Mouse (Mus musculus) liver, embryonic 14.5 days (tissue): ENCODE data around the gene Dock9. TPM values are rescaled to one million over a fixed set of nuclear protein-coding genes. Genes with fewer than 3 reads are reported as not detected.

Experiments used
- ATAC-seq: fragments of 200-750 bp; cut with Nextera tagmentation; 2 replicates; pipeline ENCODE4 v1.8.0; 2017; ENCODE audit warnings: moderate number of reproducible peaks, mild to moderate bottlenecking, moderate library complexity; ENCODE audit not compliant: insufficient read depth
- DNase-seq, 3 experiments: peaks; one replicate each; pipeline ENCODE4 v3.0.0-alpha.2; 2012 to 2013; ENCODE audit warnings: low read depth in 3 of 3, low spot score in 3 of 3
- H3K27ac ChIP-seq: fragments of 300-500 bp; sonication (generic); 2 replicates; pipeline ENCODE4 v1.5.1; 2014; ENCODE audit warnings: moderate library complexity, mild to moderate bottlenecking, control low read depth, inconsistent platforms
- H3K27me3 ChIP-seq: fragments of 300-500 bp; sonication (generic); 2 replicates; pipeline ENCODE4 v1.6.1; 2014; ENCODE audit warnings: mild to moderate bottlenecking, low read length, moderate library complexity; ENCODE audit not compliant: control insufficient read depth, insufficient read depth
- H3K36me3 ChIP-seq: fragments of 300-500 bp; sonication (generic); replicated peaks from 2 replicates; pipeline ENCODE4 v1.6.1; 2014; ENCODE audit warnings: low read depth; ENCODE audit not compliant: control insufficient read depth, insufficient read depth
- H3K4me1 ChIP-seq, 2 experiments: fragments of 200-500 bp in 1 of 2; fragments of 300-500 bp in 1 of 2; sonication (generic) in 1 of 2; replicated peaks; 2 replicates each; pipeline ENCODE4 v1.6.1; 2012 to 2014; ENCODE audit warnings: antibody characterized with exemption in 1 of 2, inconsistent platforms in 1 of 2, low read length in 1 of 2; ENCODE audit not compliant: control insufficient read depth in 2 of 2, insufficient read depth in 2 of 2
- H3K4me2 ChIP-seq: fragments of 300-500 bp; sonication (generic); 2 replicates; pipeline ENCODE4 v1.6.1; 2014; ENCODE audit warnings: low read depth, mild to moderate bottlenecking, control low read depth, moderate library complexity
- H3K4me3 ChIP-seq, 2 experiments: fragments of 200-500 bp in 1 of 2; fragments of 300-500 bp in 1 of 2; sonication (generic) in 1 of 2; 2 replicates each; pipeline ENCODE4 v1.5.1; 2012 to 2014; ENCODE audit warnings: low read depth in 2 of 2, low read length in 2 of 2, mild to moderate bottlenecking in 2 of 2, control low read depth in 1 of 2, inconsistent platforms in 1 of 2, moderate library complexity in 1 of 2; ENCODE audit not compliant: insufficient read depth in 1 of 2
- H3K9ac ChIP-seq: fragments of 300-500 bp; sonication (generic); replicated peaks from 2 replicates; pipeline ENCODE4 v1.6.1; 2014; ENCODE audit warnings: mild to moderate bottlenecking, control low read depth, moderate library complexity
- H3K9me3 ChIP-seq: fragments of 300-500 bp; sonication (generic); 2 replicates; pipeline ENCODE4 v1.6.1; 2016; ENCODE audit warnings: low read length, mixed read lengths; ENCODE audit not compliant: control insufficient read depth
- CTCF ChIP-seq: IDR thresholded peaks from 2 replicates; pipeline ENCODE4 v1.5.1; 2016; ENCODE audit warnings: antibody characterized with exemption, low read depth, control low read depth
- EP300 ChIP-seq: IDR thresholded peaks from 2 replicates; pipeline ENCODE4 v1.6.1; 2016; ENCODE audit warnings: antibody characterized with exemption, low read depth
- WGBS: fragments of 180-500 bp; shearing (Covaris S2); extraction: QIAGEN DNeasy Blood & Tissue Kit; methylation state at CpG from one replicate; pipeline ENCODE4 v1.1.7; 2014; ENCODE audit not compliant: insufficient replicate concordance; 5-methylcytosine and 5-hydroxymethylcytosine counted together
- polyA plus RNA-seq, 2 experiments: library from polyadenylated mRNA; depleted of rRNA in 1 of 2; stranded (reverse) in 1 of 2; unstranded in 1 of 2; fragments of >200 nt; fragmentation: Nextera tagmentation in 1 of 2; extraction: Ambion mirVana in 1 of 2; gene quantifications; 2 replicates each; pipeline versions ENCODE4 v1.2.1 to v1.2.3; 2012 to 2014

Dock9 gene
- polyA plus RNA-seq, 2 experiments, result 1.2 to 1.8 TPM

DNA sequence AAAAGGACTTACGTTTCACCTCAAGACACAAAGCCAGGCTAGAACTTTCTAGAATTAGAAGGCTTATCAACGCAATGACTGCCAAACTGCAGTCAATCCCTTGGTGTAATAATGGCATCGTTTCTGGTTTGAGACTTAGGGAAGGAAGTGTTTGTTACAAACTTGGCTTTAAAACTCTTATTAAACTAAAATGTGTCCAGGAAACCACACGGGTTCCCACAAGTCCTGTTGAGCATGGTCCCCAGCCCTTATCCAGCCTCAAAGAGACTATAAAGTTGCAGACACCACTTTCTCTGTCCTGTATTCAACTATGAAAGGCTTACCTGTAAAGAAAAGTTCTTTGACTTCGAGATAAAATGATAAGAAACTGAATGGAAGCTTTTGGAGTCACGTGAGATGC, 149.9 kb downstream of the Dock9 start:
- Histone ChIP-seq H3K27ac (no peak overlapping the region), H3K4me1 (peaks cover 0 to 3% of the 10 kb centered on the region in 2 experiments; a peak in 1 of 4 replicates), H3K4me2 (no peak overlapping the region), H3K4me3 (no peak overlapping the region), H3K36me3 (no peaks in the 10 kb centered on the region), H3K27me3 (no peaks in the 10 kb centered on the region), H3K9ac (no peak overlapping the region), H3K9me3 (no peaks in the 10 kb centered on the region)
- DNase-seq (no peak), ATAC-seq (no peak)
- TF ChIP-seq CTCF (no peak), EP300 (no peak)
- WGBS, result 27% methylated on average over 6 of the region's 6 CpGs

DNA sequence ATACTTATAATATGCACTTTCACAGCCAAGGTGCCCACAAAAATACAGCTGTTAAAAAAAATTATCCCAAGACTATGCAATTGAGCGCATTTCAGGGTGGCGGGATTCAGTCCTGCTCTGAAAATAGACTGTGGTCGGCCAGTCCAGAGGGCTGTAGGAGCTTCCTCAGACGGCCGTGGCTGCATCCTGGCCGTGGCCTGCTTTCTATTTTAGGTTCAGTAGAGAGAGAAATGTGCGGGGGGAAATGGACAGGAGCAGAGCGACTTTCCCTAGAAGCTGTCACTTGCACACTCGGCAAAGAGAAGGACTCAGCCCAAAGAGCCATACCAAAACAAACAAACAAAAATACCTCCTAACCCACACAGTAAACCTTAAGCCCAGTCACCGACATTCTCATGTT, 151.0 kb downstream of the Dock9 start:
- no peak for TF ChIP-seq CTCF
- no peak for TF ChIP-seq EP300
- ATAC-seq (no peak), DNase-seq (no peak)
- Histone ChIP-seq H3K4me3 (no peak overlapping the region), H3K27me3 (no peaks in the 10 kb centered on the region), H3K4me2 (no peak overlapping the region), H3K9me3 (no peaks in the 10 kb centered on the region), H3K36me3 (no peaks in the 10 kb centered on the region), H3K9ac (no peak overlapping the region), H3K4me1 (peaks cover 0 to 3% of the 10 kb centered on the region in 2 experiments; a peak in 1 of 4 replicates), H3K27ac (no peak overlapping the region)
- WGBS, result 16% methylated on average over 10 of the region's 10 CpGs

DNA sequence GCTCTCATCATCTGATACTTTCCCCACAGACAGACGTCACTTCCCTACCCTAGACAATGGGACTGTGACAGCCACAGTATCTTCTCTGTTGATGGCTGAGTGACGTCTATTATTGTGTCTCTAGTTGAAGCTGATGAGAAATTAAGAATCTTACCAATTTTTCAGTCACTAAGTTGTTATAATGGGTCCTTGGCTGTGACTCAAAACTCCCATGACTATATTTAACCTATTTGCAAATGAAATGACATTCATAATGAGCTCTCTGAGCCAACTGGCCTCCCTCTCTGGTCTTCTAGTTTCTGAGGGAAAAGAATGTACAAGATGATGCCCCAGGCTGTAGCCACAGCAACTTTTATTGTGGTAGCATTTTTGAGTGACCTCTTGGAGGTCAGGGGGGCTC, 153.3 kb downstream of the Dock9 start:
- WGBS, result 64% methylated on average over 2 of the region's 2 CpGs
- no peak overlapping the region for H3K4me3 ChIP-seq
- H3K9me3 ChIP-seq, result no peaks in the 10 kb centered on the region
- H3K27ac ChIP-seq, result no peak overlapping the region
- ATAC-seq, result no peak
- H3K36me3 ChIP-seq, result no peaks in the 10 kb centered on the region
- TF ChIP-seq EP300 (no peak), CTCF (no peak)
- peaks cover 0 to 3% of the 10 kb centered on the region in 2 experiments; a peak in 1 of 4 replicates for H3K4me1 ChIP-seq
- no peak overlapping the region for H3K4me2 ChIP-seq
- no peak for DNase-seq
- no peaks in the 10 kb centered on the region for H3K27me3 ChIP-seq
- no peak overlapping the region for H3K9ac ChIP-seq

DNA sequence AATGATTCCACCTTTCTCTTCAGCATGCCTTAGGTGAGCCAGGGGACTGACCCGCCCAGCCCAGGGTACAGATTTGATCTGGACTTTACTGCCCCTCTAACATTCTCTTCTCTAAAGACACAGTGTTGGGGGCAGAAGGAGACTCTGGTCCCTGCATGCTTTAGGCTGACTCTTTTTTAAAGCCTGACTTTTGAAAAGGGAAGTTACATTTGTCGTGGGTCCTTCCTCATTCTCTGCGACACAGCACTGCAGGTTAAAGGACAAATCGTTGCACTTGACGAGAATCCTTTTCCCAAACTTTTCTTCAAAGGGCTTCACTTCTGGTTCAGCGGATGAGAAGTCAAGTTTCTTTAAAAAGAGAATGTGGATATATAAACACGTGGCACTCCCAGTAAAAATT, 156.4 kb downstream of the Dock9 start:
- no peak overlapping the region for H3K4me2 ChIP-seq
- H3K9me3 ChIP-seq, result no peaks in the 10 kb centered on the region
- no peaks in the 10 kb centered on the region for H3K27me3 ChIP-seq
- H3K4me1 ChIP-seq, result no peaks in the 10 kb centered on the region
- ATAC-seq (no peak), DNase-seq (no peak)
- 40% methylated on average over 7 of the region's 7 CpGs for WGBS
- TF ChIP-seq CTCF, result no peak
- no peak for TF ChIP-seq EP300
- H3K36me3 ChIP-seq, result no peaks in the 10 kb centered on the region
- H3K27ac ChIP-seq, result no peak overlapping the region
- H3K4me3 ChIP-seq, result no peak overlapping the region
- H3K9ac ChIP-seq, result no peak overlapping the region

DNA sequence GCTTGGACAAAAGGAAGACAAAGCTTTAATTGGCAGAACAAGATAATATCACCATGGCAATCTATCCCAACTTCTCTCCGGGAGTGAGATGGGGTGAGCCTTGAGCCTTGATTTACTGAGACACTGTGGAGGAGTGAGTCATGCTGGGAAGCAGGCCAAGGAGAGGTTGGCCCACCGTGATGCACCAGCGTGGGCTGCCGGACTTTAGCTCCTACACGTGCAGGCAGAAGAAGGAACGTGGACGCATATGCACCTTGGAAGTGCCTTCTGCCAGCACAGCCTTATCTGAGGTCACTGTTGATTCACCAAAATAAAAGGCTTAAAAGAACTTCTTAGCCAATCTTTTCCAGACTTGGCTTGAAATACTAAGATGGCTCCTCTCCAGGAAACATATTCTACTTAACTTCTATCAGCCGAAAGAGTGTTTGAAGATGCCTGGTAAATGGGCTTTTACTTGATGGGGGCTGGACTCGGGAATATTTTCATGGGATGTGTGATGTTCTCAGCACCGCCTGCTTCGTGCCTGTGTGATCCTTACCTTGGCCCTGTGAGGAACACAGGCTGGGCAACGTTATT, 160.6 kb downstream of the Dock9 start:
- Histone ChIP-seq H3K4me3 (no peak overlapping the region), H3K9me3 (no peaks in the 10 kb centered on the region), H3K36me3 (no peaks in the 10 kb centered on the region), H3K27me3 (no peaks in the 10 kb centered on the region), H3K27ac (no peak overlapping the region), H3K9ac (no peak overlapping the region), H3K4me1 (no peaks in the 10 kb centered on the region), H3K4me2 (no peak overlapping the region)
- WGBS, result 71% methylated on average over 12 of the region's 12 CpGs
- TF ChIP-seq EP300, result no peak
- no peak for TF ChIP-seq CTCF
- no peak for DNase-seq
- ATAC-seq, result no peak
